Mouse (Mus musculus): ENCODE measurements around the gene Sgk2. TPM values are rescaled to one million over a fixed set of nuclear protein-coding genes. Genes with fewer than 3 reads are reported as not detected.

The Sgk2 gene
- polyA plus RNA-seq, 1 experiment = 0.05 TPM

DNA sequence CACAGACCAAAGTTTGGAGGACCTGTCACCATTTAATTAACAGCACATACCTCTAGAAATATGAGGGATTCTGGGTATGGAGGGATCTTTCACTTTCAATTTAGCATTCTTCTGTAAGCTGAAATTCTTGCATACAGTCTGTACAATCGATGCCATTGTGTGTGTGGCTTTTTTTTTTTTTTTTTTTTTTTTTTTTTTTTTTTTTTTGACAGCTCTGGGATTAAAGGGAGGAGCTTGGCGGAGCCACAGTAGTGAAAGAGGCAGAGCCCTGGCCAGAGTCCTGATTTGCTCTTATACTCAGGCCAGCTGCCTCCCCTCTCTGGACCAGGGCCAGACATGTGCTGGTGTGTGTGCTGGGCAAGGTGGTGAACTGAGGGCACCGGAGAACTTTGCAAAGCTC lies 1.2 kb upstream of the Sgk2 start:
- Histone ChIP-seq H3K4me1 (ENCODE audit: control insufficient read depth, insufficient read depth, low read length) (no peaks in the 10 kb centered on the region; the same call in 1 of the 2 replicates), H3K4me3 (replicated peaks; ENCODE audit: extremely low read depth, low read depth, low read length) (no peak overlapping the region)
- TF ChIP-seq CTCF (IDR thresholded peaks at IDR 0.05; ENCODE audit: insufficient read depth, low read length) (no peak), POLR2A (IDR thresholded peaks at IDR 0.05; ENCODE audit: borderline replicate concordance, extremely low read depth, low read depth, low read length) (no peak)
- 20% methylated on average over 3 of the region's 3 CpGs for WGBS
- no peak for DNase-seq

DNA sequence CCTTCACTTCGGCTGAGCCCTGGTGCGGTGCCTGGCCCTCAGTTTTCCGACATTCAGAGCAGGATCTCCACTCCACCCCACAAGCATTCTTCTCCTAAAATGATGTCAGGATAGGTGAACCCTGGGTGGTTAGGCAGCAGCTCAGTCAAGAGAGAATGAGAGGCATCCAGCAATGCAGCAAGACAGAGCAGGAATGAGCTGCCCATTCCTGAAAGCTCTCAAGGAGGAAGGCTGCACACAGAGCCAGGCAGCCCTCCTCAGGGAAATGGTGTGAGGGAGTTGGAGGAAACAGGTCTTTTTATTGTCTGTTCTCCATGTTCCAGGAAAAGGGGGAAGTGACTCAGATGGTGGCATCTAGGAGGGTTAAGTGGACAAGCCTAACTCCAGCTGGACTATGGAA lies 366 bp upstream of the Sgk2 start:
- Histone ChIP-seq H3K4me1 (ENCODE audit: control insufficient read depth, insufficient read depth, low read length) (no peaks in the 10 kb centered on the region; the same call in 1 of the 2 replicates), H3K4me3 (replicated peaks; ENCODE audit: extremely low read depth, low read depth, low read length) (no peak overlapping the region)
- 68% methylated on average over 3 of the region's 3 CpGs for WGBS
- DNase-seq = no peak
- no peak for TF ChIP-seq CTCF (IDR thresholded peaks at IDR 0.05; ENCODE audit: insufficient read depth, low read length)
- TF ChIP-seq POLR2A (IDR thresholded peaks at IDR 0.05; ENCODE audit: borderline replicate concordance, extremely low read depth, low read depth, low read length) = no peak

DNA sequence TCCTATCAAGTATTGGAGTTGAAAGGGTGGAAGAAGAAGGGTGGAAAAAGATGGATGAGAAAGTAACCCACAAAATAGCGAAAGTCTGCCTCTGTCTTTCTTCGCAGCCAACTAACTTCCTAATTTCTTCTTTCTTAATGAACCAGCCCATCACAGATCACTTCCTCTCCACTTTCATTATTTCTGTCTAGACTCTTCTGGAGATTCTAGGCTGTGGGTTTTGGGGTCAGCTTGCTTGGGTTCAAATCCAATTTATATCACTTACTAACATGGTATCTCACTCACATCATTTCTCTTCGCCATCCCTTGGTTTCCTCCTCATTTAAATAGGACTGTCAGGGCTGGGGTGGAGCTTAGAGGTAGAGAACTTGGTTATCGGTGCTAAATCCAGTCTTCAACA lies 1.1 kb downstream of the Sgk2 start:
- TF ChIP-seq POLR2A (IDR thresholded peaks at IDR 0.05; ENCODE audit: borderline replicate concordance, extremely low read depth, low read depth, low read length) (no peak), CTCF (IDR thresholded peaks at IDR 0.05; ENCODE audit: insufficient read depth, low read length) (no peak)
- DNase-seq = no peak
- no peak overlapping the region for H3K4me3 ChIP-seq (replicated peaks; ENCODE audit: extremely low read depth, low read depth, low read length)
- 71% methylated on average over 4 of the region's 4 CpGs for WGBS
- H3K4me1 ChIP-seq (ENCODE audit: control insufficient read depth, insufficient read depth, low read length) = no peaks in the 10 kb centered on the region; the same call in 1 of the 2 replicates

DNA sequence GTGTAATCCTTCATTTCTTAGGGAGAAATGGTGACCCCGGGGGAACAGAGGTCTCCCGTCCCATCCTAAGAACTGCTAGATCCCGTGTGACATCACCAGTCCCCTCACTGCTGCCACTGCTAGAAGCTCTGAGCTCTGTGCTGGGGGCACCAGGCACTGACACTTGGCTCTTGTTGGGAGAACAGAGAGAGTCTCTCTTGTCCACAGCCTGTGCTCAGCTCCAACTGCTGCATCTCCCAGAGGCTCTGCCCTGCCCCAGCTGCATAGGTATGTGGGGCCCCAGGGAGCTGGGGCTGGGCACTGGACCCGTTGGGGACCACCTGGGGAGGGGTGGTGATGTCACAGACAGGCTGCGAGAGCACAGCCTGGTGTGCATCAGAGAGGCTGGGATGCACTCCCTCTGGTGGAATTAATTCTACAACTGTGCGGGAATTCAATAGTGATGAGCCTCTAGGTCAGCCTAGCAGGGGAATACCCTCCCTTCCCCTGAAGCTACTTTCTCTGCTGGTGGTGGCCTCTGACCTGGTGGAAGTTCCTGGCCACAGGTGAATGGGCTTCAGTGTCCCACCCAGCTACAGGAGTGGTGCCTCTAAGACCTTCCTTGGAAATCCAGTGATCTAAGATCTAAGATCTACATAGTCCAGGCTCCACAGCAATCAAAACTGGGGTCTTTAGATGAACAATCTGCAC lies 4.4 kb downstream of the Sgk2 start:
- H3K4me3 ChIP-seq (replicated peaks; ENCODE audit: extremely low read depth, low read depth, low read length) = no peak overlapping the region
- WGBS = 39% methylated on average over 6 of the region's 6 CpGs
- DNase-seq = no peak
- no peak for TF ChIP-seq POLR2A (IDR thresholded peaks at IDR 0.05; ENCODE audit: borderline replicate concordance, extremely low read depth, low read depth, low read length)
- no peak for TF ChIP-seq CTCF (IDR thresholded peaks at IDR 0.05; ENCODE audit: insufficient read depth, low read length)
- H3K4me1 ChIP-seq (ENCODE audit: control insufficient read depth, insufficient read depth, low read length) = no peaks in the 10 kb centered on the region

DNA sequence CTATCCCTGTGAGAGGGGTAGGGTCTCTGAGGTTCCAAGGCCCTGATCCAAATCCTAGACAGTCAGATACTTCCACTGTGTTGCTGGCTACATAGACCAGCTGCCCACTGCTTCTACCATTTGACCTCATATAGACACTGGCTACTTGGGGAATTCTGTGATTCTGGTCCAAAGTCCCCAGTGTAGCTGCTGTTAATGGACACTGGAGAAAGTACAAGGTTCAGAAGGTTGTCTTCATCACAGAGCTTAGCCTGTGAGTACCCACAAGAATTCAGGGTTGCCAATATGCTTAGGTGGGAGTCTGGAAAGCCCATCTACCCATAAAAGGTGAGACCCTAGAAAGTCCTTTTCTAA lies 4.9 kb downstream of the Sgk2 start:
- no peaks in the 10 kb centered on the region for H3K4me1 ChIP-seq (ENCODE audit: control insufficient read depth, insufficient read depth, low read length)
- no peak for DNase-seq
- H3K4me3 ChIP-seq (replicated peaks; ENCODE audit: extremely low read depth, low read depth, low read length) = no peak overlapping the region
- TF ChIP-seq POLR2A (IDR thresholded peaks at IDR 0.05; ENCODE audit: borderline replicate concordance, extremely low read depth, low read depth, low read length) = no peak

DNA sequence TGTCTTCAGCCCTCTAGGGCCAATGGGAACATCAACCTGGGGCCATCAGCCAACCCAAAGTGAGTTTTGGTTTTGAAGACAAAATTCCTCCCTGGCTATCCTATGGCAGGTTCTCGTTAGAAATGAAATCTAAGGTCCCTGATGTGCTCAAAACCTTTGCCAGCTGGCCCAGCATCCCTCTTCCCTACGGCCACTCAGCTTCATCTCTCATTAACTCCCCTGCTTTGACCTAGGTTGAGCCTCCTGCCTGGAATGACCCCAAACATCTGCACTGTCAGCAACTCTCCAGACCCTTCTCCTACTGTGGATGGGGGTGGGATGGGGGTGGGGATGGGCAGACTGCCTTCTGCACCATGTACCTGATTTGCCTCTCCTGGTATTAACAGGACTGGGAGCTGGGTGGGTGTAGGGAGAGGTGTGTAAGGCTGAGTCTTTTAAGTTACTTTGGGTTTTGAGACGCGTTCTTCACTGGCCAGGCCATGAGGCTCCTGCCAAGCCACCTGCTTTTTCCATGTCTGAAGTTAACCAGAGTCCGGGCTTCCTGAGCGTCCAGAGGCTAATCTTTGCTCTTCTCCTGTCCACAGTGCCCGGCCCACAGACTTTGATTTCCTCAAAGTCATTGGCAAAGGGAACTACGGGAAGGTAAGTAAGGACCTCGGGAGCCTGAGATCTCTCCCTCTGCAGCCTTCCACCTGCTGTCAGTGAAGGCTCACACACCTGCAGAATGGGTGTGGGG lies 6.9 kb downstream of the Sgk2 start:
- TF ChIP-seq POLR2A (IDR thresholded peaks at IDR 0.05; ENCODE audit: borderline replicate concordance, extremely low read depth, low read depth, low read length) (no peak), CTCF (IDR thresholded peaks at IDR 0.05; ENCODE audit: insufficient read depth, low read length) (no peak)
- WGBS = 77% methylated on average over 9 of the region's 9 CpGs
- no peak for DNase-seq
- peaks cover 3% of the 10 kb centered on the region; the same call in 1 of the 2 replicates for H3K4me1 ChIP-seq (ENCODE audit: control insufficient read depth, insufficient read depth, low read length)
- no peak overlapping the region for H3K4me3 ChIP-seq (replicated peaks; ENCODE audit: extremely low read depth, low read depth, low read length)

DNA sequence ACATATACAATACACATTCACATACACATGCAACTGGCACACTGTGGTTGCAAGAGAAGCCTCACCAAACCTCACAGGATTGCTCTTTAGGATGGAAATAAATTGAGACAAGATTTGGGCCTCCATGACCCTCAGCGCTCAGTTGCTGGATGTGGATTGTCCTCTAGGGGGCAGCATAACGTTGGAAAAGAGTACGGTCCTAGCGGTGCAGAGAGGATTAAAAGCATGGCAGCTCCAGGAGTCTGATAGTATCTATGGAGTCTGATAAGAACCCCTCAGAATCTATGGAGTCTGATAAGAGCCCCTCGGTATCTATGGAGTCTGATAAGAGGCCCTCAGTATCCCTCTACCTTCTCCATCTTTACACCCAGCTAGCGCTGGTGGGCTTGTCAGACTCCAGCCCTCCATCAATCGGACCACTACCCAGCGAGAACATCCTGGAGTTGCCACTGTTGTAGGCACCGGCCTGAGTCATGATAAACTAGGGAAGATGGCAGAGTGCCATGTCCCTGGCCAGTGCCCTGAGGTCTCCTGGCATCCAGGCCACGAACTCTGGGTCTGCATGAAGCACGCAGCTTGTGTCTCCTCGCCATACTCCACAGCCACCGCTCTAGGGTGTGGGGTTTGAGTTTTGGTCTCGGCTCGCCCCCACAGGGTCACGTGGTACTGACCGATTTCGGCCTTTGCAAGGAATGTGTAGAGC lies 11.5 kb downstream of the Sgk2 start:
- DNase-seq = peak; percentile 62
- Histone ChIP-seq H3K4me3 (replicated peaks; ENCODE audit: extremely low read depth, low read depth, low read length) (no peak overlapping the region), H3K4me1 (ENCODE audit: control insufficient read depth, insufficient read depth, low read length) (peaks cover 3% of the 10 kb centered on the region; the same call in 1 of the 2 replicates)
- 22% methylated on average over 18 of the region's 18 CpGs for WGBS
- TF ChIP-seq CTCF (IDR thresholded peaks at IDR 0.05; ENCODE audit: insufficient read depth, low read length) = peak; percentile 94
- TF ChIP-seq POLR2A (IDR thresholded peaks at IDR 0.05; ENCODE audit: borderline replicate concordance, extremely low read depth, low read depth, low read length) = no peak

DNA sequence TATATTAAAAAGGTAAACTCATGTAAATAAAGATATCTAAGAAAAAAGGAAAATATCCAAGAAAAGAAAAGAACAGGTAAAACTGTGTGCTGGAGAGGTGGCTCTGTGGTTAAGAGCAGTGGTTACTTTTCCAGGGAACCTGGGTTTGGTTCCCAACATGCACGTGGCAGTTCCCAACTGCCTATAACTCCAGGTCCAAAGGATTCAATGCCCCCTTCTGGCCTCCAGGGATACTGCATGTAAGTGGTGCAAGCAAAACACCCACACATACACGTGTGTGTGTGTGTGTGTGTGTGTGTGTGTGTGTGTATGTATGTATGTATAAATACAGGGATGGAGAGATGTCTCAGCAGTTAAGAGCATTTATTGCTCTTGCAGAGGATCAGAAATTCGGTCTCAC lies 12.6 kb downstream of the Sgk2 start:
- WGBS = 27% methylated on average over 3 of the region's 3 CpGs
- Histone ChIP-seq H3K4me3 (replicated peaks; ENCODE audit: extremely low read depth, low read depth, low read length) (no peak overlapping the region), H3K4me1 (ENCODE audit: control insufficient read depth, insufficient read depth, low read length) (peaks cover 3% of the 10 kb centered on the region; the same call in 1 of the 2 replicates)
- TF ChIP-seq CTCF (IDR thresholded peaks at IDR 0.05; ENCODE audit: insufficient read depth, low read length) (peak; percentile 60), POLR2A (IDR thresholded peaks at IDR 0.05; ENCODE audit: borderline replicate concordance, extremely low read depth, low read depth, low read length) (no peak)
- peak; percentile 34 for DNase-seq

DNA sequence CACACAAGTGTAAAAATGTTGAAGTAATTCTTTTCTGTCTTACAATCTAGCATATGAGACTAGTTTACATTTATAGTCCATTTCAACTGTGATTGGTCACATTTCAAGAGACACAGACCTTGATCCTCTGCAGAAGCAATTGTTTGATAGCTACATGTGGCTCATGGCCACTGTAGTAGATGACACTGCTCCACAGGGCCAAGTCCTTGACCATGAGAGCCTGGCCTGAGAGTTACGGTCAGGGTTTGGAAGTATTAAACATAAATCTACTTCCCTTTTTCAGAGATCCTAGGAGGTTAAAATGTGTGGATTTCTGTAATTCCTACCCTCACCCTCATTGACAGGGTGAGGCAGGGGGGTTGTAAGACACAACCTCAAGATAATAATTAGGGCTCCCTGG lies 13.9 kb downstream of the Sgk2 start:
- 91% methylated on average over 1 of the region's 1 CpGs for WGBS
- no peak for DNase-seq
- no peak overlapping the region for H3K4me3 ChIP-seq (replicated peaks; ENCODE audit: extremely low read depth, low read depth, low read length)
- TF ChIP-seq CTCF (IDR thresholded peaks at IDR 0.05; ENCODE audit: insufficient read depth, low read length) = no peak
- no peak for TF ChIP-seq POLR2A (IDR thresholded peaks at IDR 0.05; ENCODE audit: borderline replicate concordance, extremely low read depth, low read depth, low read length)
- peaks cover 3% of the 10 kb centered on the region; the same call in 1 of the 2 replicates for H3K4me1 ChIP-seq (ENCODE audit: control insufficient read depth, insufficient read depth, low read length)
